Mouse (Mus musculus) small intestine, adult 10 weeks (tissue): ENCODE results near the gene Ms4a3. TPM values are rescaled to one million over a fixed set of nuclear protein-coding genes. Genes with fewer than 3 reads are reported as not detected.

Source experiments
- polyA plus RNA-seq: library from polyadenylated mRNA; stranded (reverse); fragments of 350-450 nt; fragmentation: Illumina TruSeq; extraction: RNeasy Lipid Tissue Mini Kit (QIAGEN cat#74804); gene quantifications from one replicate; pipeline ENCODE4 v1.2.3, GENCODE M21; 2014; ENCODE audit warnings: low replicate concordance

The Ms4a3 gene
- not detected for polyA plus RNA-seq

GRCm38 (mm10) chr19:11640732-11641131 is at the start of gene Ms4a3:
Ms4a3 (minus strand) TSS chr19:11640851.

DNA sequence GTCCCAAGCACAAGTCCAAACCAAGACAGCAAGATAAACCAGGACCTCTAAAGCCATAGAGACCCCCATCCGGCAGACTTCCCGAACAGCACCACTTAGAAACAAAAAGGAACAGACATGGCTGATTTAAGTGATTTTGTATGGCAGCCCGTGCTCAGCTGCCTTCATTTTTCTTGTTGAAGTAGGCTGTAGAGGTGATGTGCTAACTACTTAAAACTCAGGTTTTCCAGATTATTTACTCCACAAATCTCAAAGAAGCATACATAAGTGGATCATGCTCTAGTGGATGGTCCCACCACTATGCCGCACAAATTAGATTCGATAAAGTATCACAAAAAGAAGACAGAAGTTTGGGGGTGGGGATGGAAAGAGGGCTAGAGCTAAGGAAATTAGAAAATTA is 19.8 kb upstream of the Ms4a3 start, which contains the start of gene Oosp2:
Gene Oosp2 (minus strand): TSS at position 101 of the 400 bp plus-strand sequence.

DNA sequence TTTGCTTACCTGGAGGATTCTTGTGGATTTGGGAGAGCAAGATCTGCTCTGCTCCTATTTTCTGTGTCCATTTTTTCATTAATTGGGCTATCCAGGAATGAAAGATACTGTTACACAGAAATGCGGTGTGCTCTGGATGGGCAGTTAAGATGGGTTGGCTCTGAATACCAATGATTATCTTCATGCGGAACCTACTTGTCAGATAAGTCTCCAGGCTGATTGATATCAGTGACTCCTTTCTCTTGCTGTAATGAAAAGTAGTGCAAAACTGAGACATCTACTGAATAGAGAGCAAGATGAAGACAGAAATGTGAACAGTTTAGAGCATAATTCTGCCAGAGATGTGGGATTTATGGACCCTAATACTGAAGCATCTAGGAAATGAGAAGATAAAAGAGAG is 17.1 kb downstream of the Ms4a3 start, which contains the start of gene Ms4a2:
Gene Ms4a2 (minus strand): TSS at position 169 of the 400 bp plus-strand sequence.

GRCm38 (mm10) chr19:11604603-11605002 is 36.0 kb downstream of the Ms4a3 start, which contains the start of gene Ms4a6d:
Ms4a6d (minus strand) TSS chr19:11604849.

Other genes with a start within 250 kb of the Ms4a3 start
- 5.5 TPM for gene Ms4a4c, start 236.1 kb downstream of the Ms4a3 start, polyA plus RNA-seq
- gene Ms4a4b, start 197.3 kb downstream of the Ms4a3 start, polyA plus RNA-seq = 8.9 TPM
- gene Ms4a6c, start 171.5 kb downstream of the Ms4a3 start, polyA plus RNA-seq = 45.5 TPM
- gene Gm8369, start 154.9 kb downstream of the Ms4a3 start, polyA plus RNA-seq = 4.4 TPM
- gene Ms4a6b, start 124.3 kb downstream of the Ms4a3 start, polyA plus RNA-seq = 24.6 TPM
- gene Ms4a4d, start 104.0 kb downstream of the Ms4a3 start, polyA plus RNA-seq = 41.4 TPM
- gene Ms4a6d, start 36.0 kb downstream of the Ms4a3 start, polyA plus RNA-seq = 12.8 TPM
- gene Ms4a2, start 17.1 kb downstream of the Ms4a3 start, polyA plus RNA-seq = not detected
- gene Oosp2, start 19.7 kb upstream of the Ms4a3 start, polyA plus RNA-seq = not detected
- 0.63 TPM for gene Oosp1, start 50.3 kb upstream of the Ms4a3 start, polyA plus RNA-seq
- gene Oosp3, start 56.2 kb upstream of the Ms4a3 start, polyA plus RNA-seq = not detected
- gene Gif, start 106.7 kb upstream of the Ms4a3 start, polyA plus RNA-seq = 0.45 TPM
- gene Mrpl16, start 129.5 kb upstream of the Ms4a3 start, polyA plus RNA-seq = 25.3 TPM
- 129 TPM for gene Stx3, start 178.6 kb upstream of the Ms4a3 start, polyA plus RNA-seq
- not detected for gene Olfr1417, start 198.4 kb upstream of the Ms4a3 start, polyA plus RNA-seq
- gene Olfr1418, start 220.2 kb upstream of the Ms4a3 start, polyA plus RNA-seq = not detected
- gene Olfr1419, start 234.3 kb upstream of the Ms4a3 start, polyA plus RNA-seq = not detected
- not detected for gene Olfr1420, start 245.7 kb upstream of the Ms4a3 start, polyA plus RNA-seq